Mouse (Mus musculus) lung, postnatal 0 days (tissue): ENCODE data around the gene Npff. TPM values are rescaled to one million over a fixed set of nuclear protein-coding genes. Genes with fewer than 3 reads are reported as not detected.
A peak's percentile ranks its signal among the peaks of the same experiment; 100 is the strongest.

Experiments used
- ATAC-seq: fragments of 200-750 bp; cut with Nextera tagmentation; 2 replicates; pipeline ENCODE4 v1.8.0; 2017; ENCODE audit warnings: moderate library complexity
- DNase-seq: peaks from one replicate; pipeline ENCODE4 v3.0.0-alpha.2; 2016; ENCODE audit warnings: low spot score
- H3K27ac ChIP-seq: fragments of 300-500 bp; sonication (generic); 2 replicates; pipeline ENCODE4 v1.5.1; 2014; ENCODE audit warnings: antibody characterized with exemption, mild to moderate bottlenecking, low read length, mixed read lengths
- H3K27me3 ChIP-seq: fragments of 300-500 bp; sonication (generic); replicated peaks from 2 replicates; pipeline ENCODE4 v1.6.1; 2014; ENCODE audit warnings: low read length, mixed read lengths; ENCODE audit not compliant: insufficient read depth
- H3K36me3 ChIP-seq: fragments of 300-500 bp; sonication (generic); 2 replicates; pipeline ENCODE4 v1.6.1; 2014; ENCODE audit warnings: low read length, mixed read lengths; ENCODE audit not compliant: insufficient read depth
- H3K4me1 ChIP-seq: fragments of 300-500 bp; sonication (generic); 2 replicates; pipeline ENCODE4 v1.6.1; 2014; ENCODE audit warnings: antibody characterized with exemption, low read depth, low read length, mixed read lengths; ENCODE audit not compliant: insufficient read depth
- H3K4me2 ChIP-seq: fragments of 300-500 bp; sonication (generic); replicated peaks from 2 replicates; pipeline ENCODE4 v1.6.1; 2014; ENCODE audit warnings: low read depth, mild to moderate bottlenecking, low read length, moderate library complexity, mixed read lengths
- H3K4me3 ChIP-seq: fragments of 300-500 bp; sonication (generic); 2 replicates; pipeline ENCODE4 v1.5.1; 2014; ENCODE audit warnings: low read depth, low read length
- H3K9ac ChIP-seq: fragments of 300-500 bp; sonication (generic); replicated peaks from 2 replicates; pipeline ENCODE4 v1.6.1; 2014; ENCODE audit warnings: low read depth, mild to moderate bottlenecking
- H3K9me3 ChIP-seq: fragments of 300-500 bp; sonication (generic); 2 replicates; pipeline ENCODE4 v1.6.1; 2016; ENCODE audit warnings: low read length, mixed read lengths
- CTCF ChIP-seq: IDR thresholded peaks from 2 replicates; pipeline ENCODE4 v1.5.1; 2016; ENCODE audit warnings: antibody characterized with exemption, mild to moderate bottlenecking
- EP300 ChIP-seq: IDR thresholded peaks from 2 replicates; pipeline ENCODE4 v1.6.1; 2016; ENCODE audit warnings: antibody characterized with exemption, mild to moderate bottlenecking, control low read depth
- WGBS: fragments of 180-500 bp; shearing (Covaris S2); extraction: QIAGEN DNeasy Blood & Tissue Kit; methylation state at CpG from one replicate; pipeline ENCODE4 v1.1.7; 2014; 5-methylcytosine and 5-hydroxymethylcytosine counted together
- polyA plus RNA-seq: library from polyadenylated mRNA; unstranded; fragments of >200 nt; fragmentation: Nextera tagmentation; extraction: Ambion mirVana; gene quantifications from 2 replicates; pipeline ENCODE4 v1.2.1, GENCODE M21; 2015

Gene Npff
- polyA plus RNA-seq, 1 experiment from 2014 or later, result 3.7 TPM

GRCm38 (mm10) chr15:102517976-102518858 is 6.5 kb downstream of the Npff start, which contains the start of gene Tarbp2:
Tarbp2 (plus strand) TSS chr15:102518192.
- peak within 1 kb of the TSS; percentile 88 for H3K4me2 ChIP-seq
- H3K27ac ChIP-seq, result peak within 1 kb of the TSS; percentile 99
- WGBS, result under 1% methylated on average over 58 of the region's 60 CpGs
- H3K9me3 ChIP-seq, result no peaks in the 10 kb centered on the region
- H3K9ac ChIP-seq, result peak within 1 kb of the TSS; percentile 84
- no peaks in the 10 kb centered on the region for H3K4me1 ChIP-seq
- ATAC-seq (peak; percentile 92), DNase-seq (peak; percentile 99)
- H3K36me3 ChIP-seq, result no peaks in the 10 kb centered on the region
- H3K27me3 ChIP-seq, result no peaks in the 10 kb centered on the region
- H3K4me3 ChIP-seq, result peak within 1 kb of the TSS; percentile 60
- TF ChIP-seq CTCF, result no peak
- 0 out of 2 replicates have a peak, but pooled peaks have one; percentile 52 for TF ChIP-seq EP300

GRCm38 (mm10) chr15:102517631-102517975 is 7.1 kb downstream of the Npff start:
- under 1% methylated on average over 10 of the region's 10 CpGs for WGBS
- Histone ChIP-seq H3K27me3 (no peaks in the 10 kb centered on the region), H3K36me3 (no peaks in the 10 kb centered on the region), H3K4me2 (peak overlapping the region; percentile 88), H3K4me1 (no peaks in the 10 kb centered on the region), H3K9me3 (no peaks in the 10 kb centered on the region), H3K9ac (peak overlapping the region; percentile 43), H3K4me3 (peak overlapping the region; percentile 60), H3K27ac (peak overlapping the region; percentile 75)
- ATAC-seq, result no peak
- TF ChIP-seq CTCF (no peak), EP300 (0 out of 2 replicates have a peak, but pooled peaks have one; percentile 19)
- DNase-seq, result no peak

GRCm38 (mm10) chr15:102516728-102517404 is 7.9 kb downstream of the Npff start, which contains the start of gene Map3k12:
Map3k12 (minus strand) TSS chr15:102517064.
- TF ChIP-seq EP300 (no peak), CTCF (peak; percentile 40)
- ATAC-seq (no peak), DNase-seq (peak; percentile 81)
- H3K27me3 ChIP-seq, result no peaks in the 10 kb centered on the region
- H3K9ac ChIP-seq, result peak within 1 kb of the TSS; percentile 43
- no peaks in the 10 kb centered on the region for H3K9me3 ChIP-seq
- peak within 1 kb of the TSS; percentile 88 for H3K4me2 ChIP-seq
- H3K27ac ChIP-seq, result peak within 1 kb of the TSS; percentile 75
- peak within 1 kb of the TSS; percentile 60 for H3K4me3 ChIP-seq
- no peaks in the 10 kb centered on the region for H3K4me1 ChIP-seq
- no peaks in the 10 kb centered on the region for H3K36me3 ChIP-seq
- WGBS, result under 1% methylated on average over 42 of the region's 43 CpGs

- 2% methylated on average over 9 of the region's 12 CpGs for WGBS
These were observed 8.4 kb downstream of the Npff start for GRCm38 (mm10) chr15:102516293-102516692.

GRCm38 (mm10) chr15:102515791-102516190 is 9.0 kb downstream of the Npff start:
- Histone ChIP-seq H3K36me3 (no peaks in the 10 kb centered on the region), H3K4me2 (peak overlapping the region; percentile 88; the same call in 1 of the 2 replicates), H3K4me1 (no peaks in the 10 kb centered on the region), H3K27me3 (no peaks in the 10 kb centered on the region), H3K27ac (no peak overlapping the region), H3K9me3 (no peaks in the 10 kb centered on the region), H3K4me3 (no peak overlapping the region), H3K9ac (no peak overlapping the region)
- no peak for ATAC-seq
- DNase-seq, result no peak
- 50% methylated on average over 4 of the region's 4 CpGs for WGBS
- TF ChIP-seq EP300 (no peak), CTCF (no peak)

More at GRCm38 (mm10) chr15:102516293-102516692, 8.4 kb downstream of the Npff start:
- no peak for ATAC-seq
- H3K4me1 ChIP-seq, result no peaks in the 10 kb centered on the region
- no peak for DNase-seq
- peak overlapping the region; percentile 43; the same call in 1 of the 2 replicates for H3K9ac ChIP-seq
- H3K27me3 ChIP-seq, result no peaks in the 10 kb centered on the region
- peak overlapping the region; percentile 60 for H3K4me3 ChIP-seq
- H3K36me3 ChIP-seq, result no peaks in the 10 kb centered on the region
- H3K27ac ChIP-seq, result 0 out of 2 replicates have a peak overlapping the region, but pooled peaks have one; percentile 75
- peak overlapping the region; percentile 88 for H3K4me2 ChIP-seq
- no peaks in the 10 kb centered on the region for H3K9me3 ChIP-seq
- TF ChIP-seq EP300 (no peak), CTCF (no peak; the same call in 1 of the 2 replicates)

GRCm38 (mm10) chr15:102515261-102515660 is 9.5 kb downstream of the Npff start:
- Histone ChIP-seq H3K36me3 (no peaks in the 10 kb centered on the region), H3K4me3 (no peak overlapping the region), H3K4me1 (no peaks in the 10 kb centered on the region), H3K9ac (no peak overlapping the region), H3K27me3 (no peaks in the 10 kb centered on the region), H3K4me2 (no peak overlapping the region), H3K27ac (no peak overlapping the region), H3K9me3 (no peaks in the 10 kb centered on the region)
- no peak for TF ChIP-seq EP300
- no peak for TF ChIP-seq CTCF
- ATAC-seq, result no peak
- no peak for DNase-seq
- WGBS, result 88% methylated on average over 2 of the region's 2 CpGs
